Mouse (Mus musculus) hindbrain, postnatal 0 days (tissue): ENCODE measurements around the gene Xylt1. TPM values are rescaled to one million over a fixed set of nuclear protein-coding genes. Genes with fewer than 3 reads are reported as not detected.

Source experiments
- ATAC-seq: fragments of 200-750 bp; cut with Nextera tagmentation; 2 replicates; pipeline ENCODE4 v1.8.0; 2017; ENCODE audit warnings: mild to moderate bottlenecking, moderate TSS enrichment, moderate library complexity
- DNase-seq: peaks from one replicate; pipeline ENCODE4 v3.0.0-alpha.2; 2015; ENCODE audit warnings: low spot score
- H3K27ac ChIP-seq: fragments of 300-500 bp; sonication (generic); 2 replicates; pipeline ENCODE4 v1.5.1; 2014; ENCODE audit warnings: mild to moderate bottlenecking
- H3K27me3 ChIP-seq: fragments of 300-500 bp; sonication (generic); 2 replicates; pipeline ENCODE4 v1.6.1; 2014; ENCODE audit warnings: low read length, mixed read lengths; ENCODE audit not compliant: insufficient read depth
- H3K36me3 ChIP-seq: fragments of 300-500 bp; sonication (generic); 2 replicates; pipeline ENCODE4 v1.6.1; 2014; ENCODE audit warnings: low read length, mixed read lengths; ENCODE audit not compliant: insufficient read depth
- H3K4me1 ChIP-seq: fragments of 300-500 bp; sonication (generic); 2 replicates; pipeline ENCODE4 v1.6.1; 2014; ENCODE audit warnings: antibody characterized with exemption, low read length, mixed read lengths; ENCODE audit not compliant: insufficient read depth
- H3K4me2 ChIP-seq: fragments of 300-500 bp; sonication (generic); 2 replicates; pipeline ENCODE4 v1.6.1; 2014; ENCODE audit warnings: low read depth, mild to moderate bottlenecking, low read length, moderate library complexity, mixed read lengths
- H3K4me3 ChIP-seq: fragments of 300-500 bp; sonication (generic); 2 replicates; pipeline ENCODE4 v1.5.1; 2014; ENCODE audit warnings: low read length
- H3K9ac ChIP-seq: fragments of 300-500 bp; sonication (generic); replicated peaks from 2 replicates; pipeline ENCODE4 v1.6.1; 2014; ENCODE audit warnings: mild to moderate bottlenecking, low read length, moderate library complexity, mixed read lengths
- H3K9me3 ChIP-seq: fragments of 300-500 bp; sonication (generic); 2 replicates; pipeline ENCODE4 v1.6.1; 2016; ENCODE audit warnings: low read length, mixed read lengths
- CTCF ChIP-seq: IDR thresholded peaks from 2 replicates; pipeline ENCODE4 v1.5.1; 2016; ENCODE audit warnings: antibody characterized with exemption, control low read depth, low read depth
- WGBS: fragments of 180-500 bp; shearing (Covaris S2); extraction: QIAGEN DNeasy Blood & Tissue Kit; methylation state at CpG from one replicate; pipeline ENCODE4 v1.1.7; 2014; 5-methylcytosine and 5-hydroxymethylcytosine counted together
- polyA plus RNA-seq: library from polyadenylated mRNA; unstranded; fragments of >200 nt; fragmentation: Nextera tagmentation; extraction: Ambion mirVana; gene quantifications from 2 replicates; pipeline ENCODE4 v1.2.1, GENCODE M21; 2015
- total RNA-seq: library from RNA; depleted of rRNA; stranded (reverse); fragments of >200 nt; gene quantifications from 2 replicates; pipeline ENCODE4 v1.2.3, GENCODE M21; 2014

Gene Xylt1
- total and polyA plus RNA-seq, 2 experiments from 2014 or later = 3.0 to 16.6 TPM

DNA sequence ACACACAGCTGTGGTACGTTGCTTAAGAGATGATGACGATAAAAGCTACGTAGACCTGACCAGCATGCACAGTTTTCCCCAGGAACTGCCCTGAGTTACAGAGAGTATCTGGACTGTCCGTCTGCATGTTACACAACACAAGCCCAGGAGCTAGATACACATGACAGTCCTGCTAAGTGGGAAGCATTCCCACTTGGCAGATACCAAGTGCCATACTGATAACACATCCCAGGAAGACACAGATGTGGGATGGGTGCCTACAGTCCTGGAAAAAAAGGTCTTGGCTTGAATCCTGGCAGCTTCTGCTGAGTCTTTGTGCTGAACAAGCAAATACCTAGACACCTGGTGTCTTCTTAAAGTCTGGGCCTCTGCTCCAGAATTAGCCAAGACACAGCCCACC, 278.0 kb downstream of the Xylt1 start:
- no peaks in the 10 kb centered on the region for H3K9me3 ChIP-seq
- no peaks in the 10 kb centered on the region for H3K27me3 ChIP-seq
- no peak overlapping the region for H3K4me2 ChIP-seq
- no peak overlapping the region for H3K27ac ChIP-seq
- no peak for DNase-seq
- H3K9ac ChIP-seq = no peak overlapping the region
- no peaks in the 10 kb centered on the region for H3K36me3 ChIP-seq
- no peaks in the 10 kb centered on the region for H3K4me1 ChIP-seq
- H3K4me3 ChIP-seq = no peak overlapping the region
- no peak for ATAC-seq
- 79% methylated on average over 4 of the region's 4 CpGs for WGBS
- TF ChIP-seq CTCF = no peak

DNA sequence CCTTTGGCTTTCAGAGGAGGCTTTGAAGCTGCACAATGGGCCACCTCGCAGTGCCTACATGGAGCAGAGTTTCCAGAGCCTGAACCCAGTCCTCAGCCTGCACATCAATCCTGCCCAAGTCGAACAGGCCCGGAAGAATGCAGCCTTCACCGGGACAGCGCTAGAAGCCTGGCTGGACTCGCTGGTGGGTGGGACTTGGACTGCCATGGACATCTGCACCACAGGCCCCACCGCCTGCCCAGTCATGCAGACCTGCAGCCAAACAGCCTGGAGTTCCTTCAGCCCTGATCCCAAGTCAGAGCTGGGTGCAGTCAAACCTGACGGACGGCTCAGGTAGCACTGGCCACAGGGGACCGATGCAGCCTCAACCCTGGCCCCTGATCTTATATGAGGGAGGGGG, 286.5 kb downstream of the Xylt1 start:
- Histone ChIP-seq H3K9me3 (no peaks in the 10 kb centered on the region), H3K4me3 (no peak overlapping the region), H3K27me3 (no peaks in the 10 kb centered on the region), H3K4me1 (no peaks in the 10 kb centered on the region), H3K27ac (no peak overlapping the region), H3K4me2 (no peak overlapping the region), H3K9ac (no peak overlapping the region), H3K36me3 (peaks cover 9% of the 10 kb centered on the region; the same call in 1 of the 2 replicates)
- no peak for TF ChIP-seq CTCF
- ATAC-seq (0 out of 2 replicates have a peak, but pooled peaks have one; percentile 24), DNase-seq (no peak)
- 74% methylated on average over 10 of the region's 10 CpGs for WGBS

DNA sequence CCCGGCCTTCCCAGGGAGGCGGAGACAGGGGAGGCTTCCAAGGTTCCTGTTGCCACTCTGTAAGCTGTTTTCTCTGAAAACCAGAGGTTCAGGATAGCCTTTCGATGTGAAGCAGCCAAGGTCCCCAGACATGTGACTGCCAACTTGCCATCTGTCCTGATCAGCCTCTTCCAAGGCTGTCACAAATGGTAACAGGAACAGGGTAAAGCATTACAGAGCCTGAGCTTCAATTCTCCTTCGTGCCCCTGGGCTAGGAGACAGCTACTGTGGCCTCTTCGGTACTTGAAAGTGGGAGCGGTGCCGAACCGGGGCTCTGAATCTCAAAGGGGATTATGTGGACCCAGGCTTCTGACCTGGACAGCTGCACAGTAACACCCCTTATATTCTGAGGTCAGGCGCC, 287.4 kb downstream of the Xylt1 start:
- Histone ChIP-seq H3K4me1 (no peaks in the 10 kb centered on the region), H3K4me2 (no peak overlapping the region), H3K9ac (no peak overlapping the region), H3K27ac (no peak overlapping the region), H3K4me3 (no peak overlapping the region), H3K9me3 (no peaks in the 10 kb centered on the region), H3K36me3 (peaks cover 9% of the 10 kb centered on the region; the same call in 1 of the 2 replicates), H3K27me3 (no peaks in the 10 kb centered on the region)
- no peak for DNase-seq
- no peak for TF ChIP-seq CTCF
- WGBS = 70% methylated on average over 9 of the region's 9 CpGs
- 0 out of 2 replicates have a peak, but pooled peaks have one; percentile 32 for ATAC-seq

DNA sequence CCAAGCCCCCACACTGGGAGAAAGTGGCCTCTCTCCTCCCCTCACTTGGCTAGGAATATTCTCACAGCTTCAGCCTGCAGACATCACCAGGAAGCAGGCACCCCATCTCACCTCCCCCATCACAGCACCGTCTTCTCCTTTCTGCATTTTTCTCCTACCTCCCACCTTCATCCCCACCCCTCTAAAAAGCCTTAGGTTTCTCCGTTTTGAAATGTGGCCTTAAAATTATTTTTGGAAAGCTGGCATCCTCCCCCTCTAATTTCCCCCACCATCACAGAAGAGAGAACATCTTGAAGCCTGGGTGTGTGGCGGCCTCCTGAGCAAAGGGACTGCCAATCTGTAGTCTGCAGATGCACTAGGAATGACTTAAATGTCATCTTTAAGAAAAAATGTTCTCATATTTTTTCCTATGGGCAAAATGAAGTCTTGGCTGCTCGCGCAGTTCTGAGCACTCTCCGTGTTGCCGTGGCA, 291.4 kb downstream of the Xylt1 start:
- Histone ChIP-seq H3K27ac (no peak overlapping the region), H3K9me3 (no peaks in the 10 kb centered on the region), H3K4me1 (no peaks in the 10 kb centered on the region), H3K27me3 (no peaks in the 10 kb centered on the region), H3K4me3 (no peak overlapping the region), H3K4me2 (no peak overlapping the region), H3K36me3 (peaks cover 6% of the 10 kb centered on the region; the same call in 1 of the 2 replicates), H3K9ac (no peak overlapping the region)
- TF ChIP-seq CTCF = no peak
- 82% methylated on average over 7 of the region's 7 CpGs for WGBS
- ATAC-seq = no peak
- DNase-seq = no peak

DNA sequence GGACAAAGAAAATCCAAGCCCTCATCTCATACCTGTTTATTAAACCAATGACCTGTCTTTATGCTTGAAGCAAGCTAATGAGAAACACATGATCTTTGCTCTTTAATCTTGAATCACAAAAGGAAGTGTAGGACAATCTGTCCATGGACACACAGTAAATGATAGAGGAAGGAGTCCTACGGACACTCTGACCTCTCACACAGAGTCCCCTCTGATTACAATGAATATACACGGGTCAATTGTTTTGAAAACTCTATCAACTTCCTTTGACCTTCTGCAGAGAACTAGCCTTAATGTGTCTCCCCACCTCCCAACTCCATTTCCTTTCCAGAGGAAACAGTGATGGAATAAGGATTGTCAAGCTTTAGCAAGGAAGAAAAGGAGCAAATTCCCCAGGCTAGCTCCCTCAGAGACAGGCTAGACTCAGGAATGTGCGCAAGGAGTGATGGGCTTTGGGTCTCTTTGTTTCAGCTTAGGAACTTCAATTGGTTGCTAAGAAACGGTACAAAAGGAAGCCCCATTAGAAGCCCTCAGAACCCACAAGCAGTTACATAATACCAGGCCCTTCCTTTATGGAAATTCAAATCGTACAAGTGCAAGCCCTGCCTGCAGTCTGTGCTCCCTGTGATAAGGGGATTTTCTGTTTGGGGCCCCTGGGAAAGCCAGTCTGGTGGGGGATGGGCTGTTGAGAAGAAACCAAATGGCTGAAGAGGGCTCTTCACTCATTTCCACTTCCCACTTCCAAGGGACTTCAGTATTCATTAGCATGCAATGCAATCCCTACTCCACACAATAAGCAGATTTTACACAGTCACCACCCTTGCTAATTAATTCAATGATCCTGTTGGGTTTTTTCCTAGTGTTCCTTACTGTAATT, 305.6 kb downstream of the Xylt1 start:
- Histone ChIP-seq H3K27me3 (no peaks in the 10 kb centered on the region), H3K9me3 (no peaks in the 10 kb centered on the region), H3K27ac (no peak overlapping the region), H3K9ac (no peak overlapping the region), H3K4me2 (no peak overlapping the region), H3K4me1 (no peaks in the 10 kb centered on the region), H3K36me3 (no peaks in the 10 kb centered on the region), H3K4me3 (no peak overlapping the region)
- DNase-seq = peak; percentile 25
- WGBS = 8% methylated on average over 5 of the region's 5 CpGs
- no peak for TF ChIP-seq CTCF
- peak; percentile 85 for ATAC-seq

DNA sequence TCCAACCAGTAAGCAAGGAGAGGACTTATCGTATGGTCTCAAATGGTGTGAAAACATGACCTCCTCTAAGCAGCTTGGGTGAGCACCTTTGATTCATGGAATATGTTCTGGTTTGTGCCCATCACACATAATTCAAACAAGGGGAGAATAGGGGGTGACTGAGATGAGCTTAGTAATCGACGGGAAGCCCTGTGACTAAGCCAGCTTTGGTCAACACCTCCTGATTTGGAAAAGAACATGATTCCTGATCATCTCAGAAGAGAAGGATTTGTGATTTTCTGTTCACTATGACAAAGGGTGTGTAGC, 306.2 kb downstream of the Xylt1 start:
- DNase-seq (no peak), ATAC-seq (no peak)
- WGBS = 32% methylated on average over 3 of the region's 3 CpGs
- H3K9ac ChIP-seq = no peak overlapping the region
- no peaks in the 10 kb centered on the region for H3K36me3 ChIP-seq
- no peak overlapping the region for H3K27ac ChIP-seq
- no peak for TF ChIP-seq CTCF
- H3K9me3 ChIP-seq = no peaks in the 10 kb centered on the region
- H3K4me1 ChIP-seq = no peaks in the 10 kb centered on the region
- H3K27me3 ChIP-seq = no peaks in the 10 kb centered on the region
- H3K4me3 ChIP-seq = no peak overlapping the region
- H3K4me2 ChIP-seq = no peak overlapping the region

DNA sequence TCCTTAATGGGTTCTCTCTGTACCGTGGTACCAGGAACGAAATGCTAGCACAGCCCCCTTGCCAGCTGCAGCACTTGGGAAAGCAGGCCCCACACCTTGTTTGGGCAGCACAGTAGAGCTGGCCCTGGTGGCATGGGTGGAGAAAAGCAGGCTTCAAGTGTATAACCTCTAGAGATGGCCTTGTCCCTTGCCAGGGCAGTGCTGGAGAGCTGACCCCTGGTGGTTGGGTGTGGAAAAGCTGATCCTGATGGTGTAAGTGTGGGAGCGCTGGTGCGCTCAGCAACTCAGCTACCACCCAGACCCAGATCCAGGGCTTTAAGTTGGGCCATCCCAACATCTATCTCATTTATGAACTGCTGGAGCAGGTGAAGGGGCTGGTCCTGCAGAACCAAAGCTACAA, 314.8 kb downstream of the Xylt1 start:
- no peaks in the 10 kb centered on the region for H3K27me3 ChIP-seq
- WGBS = 86% methylated on average over 4 of the region's 4 CpGs
- H3K9me3 ChIP-seq = no peaks in the 10 kb centered on the region
- H3K4me2 ChIP-seq = no peak overlapping the region
- H3K36me3 ChIP-seq = no peaks in the 10 kb centered on the region
- TF ChIP-seq CTCF = peak; percentile 52
- H3K4me3 ChIP-seq = no peak overlapping the region
- H3K4me1 ChIP-seq = 0 out of 2 replicates have a peak, but pooled peaks cover 5% of the 10 kb centered on the region
- no peak overlapping the region for H3K27ac ChIP-seq
- ATAC-seq = no peak
- no peak overlapping the region for H3K9ac ChIP-seq
- no peak for DNase-seq
